Mouse (Mus musculus) brain, adult 2 months (tissue): ENCODE measurements around the gene Vsnl1.
A peak's percentile ranks its signal among the peaks of the same experiment; 100 is the strongest.

Source experiments
- DNase-seq: peaks from one replicate; pipeline ENCODE4 v3.0.0; 2011; ENCODE audit warnings: low read depth, low spot score

Vsnl1 gene

DNA sequence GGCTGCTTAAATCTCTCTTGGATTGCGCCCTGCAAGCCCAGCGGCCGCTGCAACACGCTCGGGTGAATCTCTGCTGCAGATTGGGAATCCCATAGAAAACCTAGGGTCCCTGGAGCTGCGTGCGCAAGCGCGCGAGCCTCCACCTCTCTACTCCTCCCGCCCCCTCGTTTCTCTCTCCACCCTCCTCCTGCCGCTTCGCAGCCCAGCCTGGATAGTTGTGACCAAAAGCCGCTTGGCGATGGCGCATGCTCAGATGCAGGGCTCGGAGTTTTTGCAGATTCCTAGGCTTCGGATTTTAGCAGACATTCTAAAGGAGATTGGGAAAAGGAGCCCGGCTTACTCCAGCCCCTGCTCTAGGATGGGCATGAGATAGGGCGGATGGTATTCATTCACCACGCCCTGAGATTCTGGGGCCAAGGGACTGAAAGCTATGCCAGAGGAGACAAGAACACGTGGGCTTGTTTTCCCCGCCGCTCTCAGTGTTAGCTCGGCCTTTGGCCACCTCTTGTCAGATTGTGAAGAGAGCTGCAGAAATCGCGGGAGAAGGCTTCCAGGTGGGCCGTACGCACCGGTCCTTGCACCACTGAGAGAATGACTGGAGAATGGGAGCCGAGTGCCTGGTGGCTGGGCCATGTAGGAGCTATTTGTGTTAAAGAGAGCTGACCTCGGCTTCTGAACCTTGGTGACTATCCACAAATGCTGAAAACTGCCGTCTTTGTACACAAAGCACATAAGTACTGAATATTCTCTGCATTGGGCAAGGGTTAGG lies at the start of gene Vsnl1:
Gene Vsnl1 (minus strand): TSS at position 117 of the 769 bp plus-strand sequence.
- DNase-seq = peak; percentile 98

DNA sequence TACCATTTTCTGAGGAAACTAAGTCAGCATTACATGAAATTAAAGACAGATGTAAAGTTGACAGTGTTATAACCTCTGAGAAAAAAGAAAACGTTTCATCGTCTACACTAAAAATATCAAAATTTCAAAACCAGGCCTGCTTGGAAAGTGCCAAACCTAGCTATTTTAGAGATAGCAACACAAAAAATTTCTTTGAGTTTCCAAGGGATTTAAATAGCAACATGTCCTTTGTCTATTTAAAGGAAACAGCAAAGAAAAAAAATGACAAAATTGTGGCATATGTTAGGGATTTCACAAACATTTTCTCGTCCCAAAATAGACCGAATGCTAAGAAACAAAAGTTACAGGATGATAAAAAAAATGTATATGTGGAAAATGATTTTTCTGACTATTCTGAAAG lies 20.2 kb upstream of the Vsnl1 start:
- peak; percentile 65 for DNase-seq

DNA sequence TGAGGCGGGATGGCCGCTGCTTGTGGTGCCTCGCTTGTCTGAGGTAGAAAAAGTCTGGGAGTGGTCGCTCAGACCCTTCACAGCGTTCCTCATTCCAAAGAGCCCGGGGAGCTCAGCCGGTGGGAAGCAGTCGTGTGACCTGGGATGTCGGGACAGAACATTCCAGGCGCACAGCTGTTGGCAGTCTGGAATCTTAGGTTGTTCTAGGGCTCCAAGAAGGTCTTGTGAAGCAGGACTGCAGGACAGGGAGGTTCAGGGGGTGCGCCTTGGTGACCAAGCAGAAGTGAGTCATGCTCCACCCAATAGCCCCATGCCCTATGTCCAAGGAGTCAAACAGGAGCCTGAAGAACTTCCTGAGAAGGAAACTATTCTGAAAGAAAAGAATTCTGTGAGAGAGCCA lies 19.8 kb upstream of the Vsnl1 start:
- peak; percentile 28 for DNase-seq

DNA sequence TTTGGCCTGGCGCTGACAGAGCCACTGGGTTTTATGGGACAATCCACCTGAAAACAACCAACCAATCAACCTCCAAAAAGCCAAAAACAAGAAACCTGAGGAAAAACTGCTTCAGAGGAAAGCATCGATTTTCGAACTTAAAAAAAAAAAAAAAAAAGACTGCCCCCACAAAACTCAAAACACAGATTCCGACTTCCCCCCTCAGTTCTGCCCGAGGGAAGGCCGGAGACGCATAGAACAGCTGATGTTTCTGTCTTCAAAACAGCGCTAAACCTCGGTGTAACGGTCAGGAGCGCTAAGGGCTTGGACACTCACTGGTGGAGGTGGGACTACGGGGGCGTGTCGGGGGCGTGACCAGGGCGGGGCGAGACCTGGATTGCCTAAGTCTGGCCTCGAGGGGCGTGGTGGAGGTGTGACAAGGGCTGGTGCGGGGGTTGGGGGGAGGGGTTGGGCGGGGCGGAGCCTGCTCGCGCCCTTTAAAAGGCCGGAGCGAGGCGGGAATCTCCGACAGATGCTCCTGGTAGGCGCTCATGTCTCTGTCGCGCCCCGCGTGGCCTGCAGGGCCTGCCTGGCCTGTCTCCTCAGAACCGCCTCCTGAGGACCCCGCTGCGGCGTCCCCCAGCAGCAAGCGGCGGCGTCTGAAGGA lies 19.3 kb upstream of the Vsnl1 start, which contains the start of gene Rad51ap2:
Gene Rad51ap2 (plus strand): TSS at position 531 of the 646 bp plus-strand sequence.
- peak; percentile 97 for DNase-seq

DNA sequence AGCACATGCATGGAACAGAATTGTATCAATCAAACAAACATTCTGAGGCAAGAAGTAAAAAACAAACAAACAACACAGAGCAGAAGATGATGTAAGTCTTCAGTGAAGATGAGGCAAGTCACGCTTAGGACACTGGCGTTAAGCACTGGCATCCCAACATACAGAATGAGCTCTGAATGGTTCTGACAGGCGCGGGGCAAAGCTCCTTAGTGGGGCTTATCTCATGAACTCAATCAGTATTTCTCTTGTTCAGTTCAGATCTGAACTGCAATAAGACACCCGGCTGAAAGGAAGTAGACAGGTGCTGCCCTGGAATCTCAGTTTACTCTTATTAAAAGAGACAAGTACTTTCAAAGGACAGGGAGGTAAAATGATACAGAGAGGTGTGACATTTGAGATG lies 17.7 kb upstream of the Vsnl1 start:
- no peak for DNase-seq

DNA sequence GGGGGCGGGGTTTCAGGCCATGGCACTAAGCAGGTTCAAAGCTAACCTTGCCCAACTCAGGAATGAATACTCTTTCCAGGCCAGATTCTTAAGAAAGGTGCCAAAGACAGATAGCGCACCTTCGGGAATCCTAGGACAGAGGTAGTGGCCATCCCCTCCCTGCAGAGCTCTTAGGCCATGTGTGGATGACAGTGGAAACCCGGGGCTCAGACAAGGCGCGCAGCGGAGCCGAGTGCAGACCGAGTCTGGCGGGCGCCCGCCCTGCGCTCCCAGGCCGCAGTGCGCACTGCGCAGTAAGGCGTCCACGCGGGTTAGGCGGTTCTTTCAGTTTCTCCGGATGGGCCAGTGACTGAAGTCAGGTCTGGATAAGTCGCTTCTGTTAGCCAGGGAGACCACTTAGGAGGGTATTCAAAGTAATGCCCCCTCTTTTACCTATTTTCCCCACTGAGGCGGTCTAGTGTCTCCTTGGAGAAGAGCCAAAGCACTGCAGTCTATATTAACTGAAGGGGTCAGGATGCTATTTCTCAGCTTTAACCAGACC lies 1.6 kb upstream of the Vsnl1 start:
- DNase-seq = peak; percentile 32

DNA sequence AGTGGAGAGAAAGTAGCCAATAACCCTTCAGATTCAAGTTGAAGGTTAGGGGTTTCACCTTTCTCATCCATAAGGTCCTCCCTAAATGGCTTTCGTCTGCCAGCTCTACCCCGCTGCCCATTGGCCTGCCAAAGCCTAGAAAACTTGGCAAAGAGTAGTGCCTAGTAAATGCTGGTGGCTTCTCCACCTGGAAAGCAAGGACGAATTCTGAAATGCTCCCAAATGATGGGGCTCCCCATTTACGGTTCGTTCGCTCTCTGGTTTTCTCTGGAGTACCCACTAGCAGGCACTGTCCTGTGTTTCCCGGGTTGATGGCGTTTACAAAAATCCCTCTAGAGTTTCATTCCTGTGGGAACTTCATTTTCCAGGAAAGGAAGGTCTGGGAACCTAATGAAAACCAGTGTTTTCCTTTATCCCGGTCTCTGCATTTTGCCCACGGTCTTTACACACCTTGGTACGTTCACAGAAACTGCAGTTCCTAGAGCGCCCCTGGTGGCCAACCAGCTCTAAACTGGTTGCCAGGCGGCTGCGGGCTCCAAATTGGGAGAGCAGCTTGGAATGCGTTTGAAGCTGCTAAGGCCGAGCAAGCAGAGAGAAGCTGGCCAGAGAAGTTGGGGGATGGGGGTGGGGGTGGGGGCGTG lies 973 bp upstream of the Vsnl1 start:
- DNase-seq = peak; percentile 95

DNA sequence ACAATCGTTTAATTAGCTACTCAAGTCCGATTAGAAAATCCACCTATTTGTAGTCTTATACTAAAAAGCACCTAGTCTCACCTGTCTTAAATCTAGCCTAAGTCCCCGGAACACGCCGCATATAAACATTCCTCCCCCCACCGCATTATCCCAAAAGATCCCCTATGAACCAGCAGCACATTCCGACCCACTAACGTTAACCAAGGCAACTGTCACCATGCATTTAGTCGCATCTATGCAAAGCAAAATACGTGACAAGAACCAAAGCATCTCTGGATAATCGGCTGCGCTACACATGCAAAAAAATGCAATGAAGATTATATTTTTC lies 426 bp downstream of the Vsnl1 start:
- DNase-seq = peak; percentile 53

DNA sequence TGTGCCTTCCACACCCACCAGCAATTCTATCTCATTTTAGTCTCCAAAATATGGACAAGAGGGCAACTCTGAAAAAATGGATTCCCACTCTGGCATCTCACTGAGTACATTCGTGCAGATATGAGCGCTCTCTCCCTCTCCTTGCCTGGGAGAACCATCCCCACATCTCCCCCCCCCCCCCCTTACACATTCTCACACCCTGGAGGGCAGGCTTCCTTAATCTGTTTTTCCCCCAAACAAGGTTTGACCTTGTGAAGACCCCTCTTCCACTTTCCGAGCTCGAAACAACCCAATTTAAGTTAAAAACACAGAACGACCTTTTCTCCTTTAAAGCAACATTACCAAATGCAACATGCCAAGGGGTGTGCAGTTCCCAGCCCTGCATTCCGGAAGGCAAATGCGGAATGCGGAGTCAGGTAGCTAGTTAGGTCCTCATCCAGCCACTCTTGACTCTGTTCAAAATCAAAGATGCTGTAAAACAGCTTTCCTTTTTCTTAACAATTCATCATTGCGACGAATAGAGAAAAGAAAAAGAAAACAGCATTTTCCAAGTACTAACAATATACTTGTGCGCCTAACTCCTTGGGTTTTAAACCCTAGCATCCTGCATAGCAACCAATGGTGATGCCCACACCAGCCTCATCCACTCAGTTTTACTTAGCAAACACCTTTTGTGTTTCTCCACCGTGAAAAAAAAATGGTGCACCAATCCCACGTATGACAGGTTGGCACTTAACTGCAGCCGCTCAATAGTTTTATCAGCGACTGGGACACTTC lies 979 bp downstream of the Vsnl1 start:
- peak; percentile 74 for DNase-seq

DNA sequence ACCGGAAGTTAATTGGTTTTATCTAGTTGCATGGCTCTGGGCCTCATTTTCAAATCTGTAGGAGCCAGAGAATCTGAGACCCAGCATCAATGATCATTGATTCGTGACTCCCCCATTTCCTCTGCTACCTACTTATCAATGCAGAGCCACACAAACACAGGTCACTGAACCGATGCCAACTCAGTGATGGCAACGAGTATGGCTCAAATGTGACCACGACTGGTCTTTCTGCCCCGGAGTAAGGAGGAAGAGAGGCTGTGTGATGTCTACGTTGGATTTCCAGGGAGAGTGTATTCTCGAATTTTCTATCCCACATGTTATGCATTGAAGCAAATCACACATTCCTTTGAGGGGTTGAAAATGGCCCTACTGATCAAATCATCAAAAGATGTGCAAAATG lies 2.0 kb downstream of the Vsnl1 start:
- peak; percentile 51 for DNase-seq

DNA sequence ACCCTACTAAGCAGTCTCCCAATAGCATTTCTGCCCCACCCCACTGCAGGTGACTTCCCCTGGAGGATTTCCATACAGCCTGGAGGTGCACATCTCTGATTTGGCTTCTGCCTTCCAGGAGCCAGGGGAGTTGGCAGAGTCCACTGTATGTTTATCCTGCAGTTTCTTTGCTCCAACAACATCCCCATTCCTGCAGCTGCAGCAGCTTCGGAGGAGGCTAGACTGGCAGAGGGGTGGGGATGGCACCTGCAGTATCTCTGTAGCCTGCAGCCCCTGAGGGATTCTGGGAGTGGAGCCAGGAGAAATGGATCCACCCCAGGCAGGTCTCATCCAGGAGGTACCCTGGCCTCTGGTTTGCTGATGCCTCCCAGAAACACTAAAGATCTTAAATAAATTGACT lies 2.7 kb downstream of the Vsnl1 start:
- peak; percentile 68 for DNase-seq

DNA sequence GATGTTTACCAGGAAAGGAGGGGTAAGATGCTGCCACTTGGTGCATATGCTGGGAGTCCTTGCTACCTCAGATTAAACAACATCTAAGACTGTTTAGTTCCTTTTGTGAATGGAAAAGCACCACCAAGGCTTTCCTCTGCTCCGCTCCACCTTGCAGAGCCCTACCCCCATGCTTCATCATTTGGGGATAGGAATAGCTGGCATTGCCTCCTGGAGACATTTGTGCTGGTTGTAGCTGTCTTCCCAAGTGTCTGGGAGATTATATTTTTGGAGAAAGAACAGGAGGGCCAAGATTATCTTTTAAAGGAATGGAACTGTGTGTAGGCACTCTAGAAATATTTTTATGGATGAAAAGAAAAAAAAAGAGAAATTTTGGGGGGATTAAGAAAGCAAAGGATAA lies 3.3 kb downstream of the Vsnl1 start:
- peak; percentile 81 for DNase-seq

DNA sequence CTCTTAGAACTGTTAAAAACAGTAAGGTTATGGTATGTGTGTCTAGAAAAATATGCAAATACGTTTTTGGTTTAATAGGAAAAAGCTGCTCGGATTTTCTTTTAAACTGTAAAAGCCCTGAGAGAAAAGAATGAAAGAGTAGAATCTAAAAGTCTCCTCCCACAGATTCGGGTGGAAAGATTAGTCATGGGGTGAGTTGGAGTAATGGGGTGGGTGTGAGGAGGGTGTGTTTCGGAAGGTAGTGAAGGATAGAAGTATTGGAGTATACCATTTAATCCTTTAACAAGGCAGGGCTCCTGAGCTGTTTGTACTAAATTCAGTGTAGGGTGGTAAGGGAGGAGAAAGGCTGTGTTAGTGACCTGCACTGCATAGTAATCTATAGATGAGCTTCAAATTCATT lies 9.0 kb downstream of the Vsnl1 start:
- DNase-seq = peak; percentile 73

DNA sequence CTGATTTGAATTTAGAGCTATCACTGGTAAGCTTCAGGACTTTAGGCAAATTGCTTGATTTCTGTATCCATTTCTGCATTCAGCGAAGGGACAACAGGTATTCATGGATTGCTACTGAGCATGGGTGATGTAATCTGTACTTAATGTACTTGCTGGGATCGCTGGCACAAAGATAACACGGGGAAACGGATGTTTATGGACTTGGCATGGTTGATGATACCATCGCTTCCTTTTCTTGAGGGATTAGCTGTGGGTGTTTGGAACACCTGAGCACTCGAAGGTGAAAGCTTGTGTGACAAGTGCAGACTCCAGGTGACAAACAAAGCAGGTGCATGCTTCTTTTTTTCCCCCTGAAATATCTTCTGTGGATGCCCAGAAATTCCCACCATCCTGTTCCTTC lies 18.3 kb downstream of the Vsnl1 start:
- peak; percentile 58 for DNase-seq

DNA sequence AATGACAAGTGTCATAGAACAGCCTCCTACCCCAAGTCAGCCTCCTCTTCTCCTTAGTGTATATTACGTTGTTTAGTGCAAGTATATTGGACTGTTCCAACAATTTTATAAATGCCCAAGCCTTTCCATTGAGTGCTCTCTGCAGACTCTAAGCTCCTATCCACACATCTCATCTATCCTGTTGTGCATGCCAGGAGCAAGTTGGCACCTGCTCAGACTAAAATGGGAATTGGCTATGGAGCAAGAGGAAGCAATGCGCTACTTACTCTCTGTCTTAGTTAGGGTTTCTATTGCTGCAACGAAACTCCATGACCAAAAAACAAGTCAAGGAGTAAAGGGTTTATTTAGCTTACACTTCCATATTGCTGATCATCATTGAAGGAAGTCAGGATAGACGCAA lies 28.7 kb downstream of the Vsnl1 start:
- peak; percentile 87 for DNase-seq

DNA sequence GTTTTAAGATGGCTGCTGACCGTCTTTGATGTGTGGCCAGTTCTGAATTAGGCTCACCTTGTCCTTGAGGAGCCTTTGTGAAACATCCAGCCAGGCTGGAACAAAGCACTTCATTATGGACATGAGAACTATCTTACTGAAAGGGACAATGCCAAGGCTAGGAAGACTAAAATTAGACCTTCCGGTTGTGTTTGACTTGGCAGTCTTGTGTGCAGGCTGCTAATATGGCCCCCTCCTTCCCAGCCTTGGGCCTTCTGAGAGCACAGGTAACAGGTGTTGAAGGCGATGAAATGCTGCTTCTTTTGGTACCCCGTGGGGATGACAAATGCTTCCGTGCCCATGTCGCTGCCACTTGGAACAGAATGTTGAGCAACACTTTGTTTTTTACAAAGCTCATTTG lies 37.6 kb downstream of the Vsnl1 start:
- peak; percentile 97 for DNase-seq

DNA sequence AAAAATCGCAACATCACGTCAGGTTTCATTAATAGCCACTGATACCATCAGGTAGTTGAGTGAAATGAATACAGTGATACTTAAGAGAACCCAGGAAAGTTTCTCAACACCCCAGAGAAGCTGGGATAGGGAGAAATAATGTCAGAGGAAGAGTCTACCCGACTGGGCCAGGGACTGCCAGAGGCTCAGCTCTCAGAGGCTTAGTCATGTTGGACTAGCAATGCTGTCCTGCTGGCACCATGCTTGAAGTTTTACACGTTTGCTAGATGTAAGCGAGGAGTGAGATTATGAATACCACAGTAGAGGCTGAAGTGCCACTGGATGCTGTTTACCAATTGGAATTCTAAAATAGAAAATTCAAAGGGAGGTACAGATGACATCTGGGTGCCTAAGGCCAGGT lies 39.4 kb downstream of the Vsnl1 start:
- peak; percentile 63 for DNase-seq

DNA sequence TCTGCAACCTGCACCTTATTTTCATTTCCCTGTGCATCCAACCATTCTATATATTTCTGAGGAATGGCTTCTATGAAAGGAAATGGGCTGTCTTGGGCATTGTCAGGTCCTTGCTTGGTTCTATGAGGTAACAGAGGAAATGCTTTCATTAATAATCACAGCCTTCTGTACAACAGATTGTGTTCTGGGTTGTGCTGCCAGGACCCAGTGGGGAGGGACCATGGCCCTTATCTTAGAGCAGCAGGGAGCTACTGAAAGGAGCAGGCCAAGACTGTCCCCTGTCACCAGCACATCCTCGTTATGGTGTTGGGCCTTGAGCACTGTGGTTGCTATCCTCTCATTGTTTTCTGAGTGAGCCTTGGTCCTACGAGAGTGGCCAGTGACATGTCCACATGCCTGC lies 40.9 kb downstream of the Vsnl1 start:
- peak; percentile 96 for DNase-seq

DNA sequence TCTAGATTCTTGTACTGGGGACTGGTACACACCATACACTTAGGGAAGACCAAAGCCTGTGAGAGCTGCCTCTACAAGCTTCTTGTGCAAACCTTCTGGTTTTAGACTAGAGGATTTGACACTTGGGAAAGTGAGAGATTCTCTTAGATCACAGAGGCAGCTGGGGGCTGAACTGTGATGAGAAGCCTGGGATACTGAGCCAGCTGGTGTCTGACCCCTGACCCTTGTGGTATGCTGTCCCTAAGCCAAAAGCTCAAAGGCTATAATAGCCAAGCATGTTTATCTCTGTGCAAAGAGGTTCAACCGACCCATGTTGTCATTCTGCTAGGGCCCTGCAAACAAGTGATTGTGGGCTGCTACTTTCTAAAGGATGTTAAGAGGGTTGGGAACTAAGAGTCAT lies 43.9 kb downstream of the Vsnl1 start:
- DNase-seq = no peak

DNA sequence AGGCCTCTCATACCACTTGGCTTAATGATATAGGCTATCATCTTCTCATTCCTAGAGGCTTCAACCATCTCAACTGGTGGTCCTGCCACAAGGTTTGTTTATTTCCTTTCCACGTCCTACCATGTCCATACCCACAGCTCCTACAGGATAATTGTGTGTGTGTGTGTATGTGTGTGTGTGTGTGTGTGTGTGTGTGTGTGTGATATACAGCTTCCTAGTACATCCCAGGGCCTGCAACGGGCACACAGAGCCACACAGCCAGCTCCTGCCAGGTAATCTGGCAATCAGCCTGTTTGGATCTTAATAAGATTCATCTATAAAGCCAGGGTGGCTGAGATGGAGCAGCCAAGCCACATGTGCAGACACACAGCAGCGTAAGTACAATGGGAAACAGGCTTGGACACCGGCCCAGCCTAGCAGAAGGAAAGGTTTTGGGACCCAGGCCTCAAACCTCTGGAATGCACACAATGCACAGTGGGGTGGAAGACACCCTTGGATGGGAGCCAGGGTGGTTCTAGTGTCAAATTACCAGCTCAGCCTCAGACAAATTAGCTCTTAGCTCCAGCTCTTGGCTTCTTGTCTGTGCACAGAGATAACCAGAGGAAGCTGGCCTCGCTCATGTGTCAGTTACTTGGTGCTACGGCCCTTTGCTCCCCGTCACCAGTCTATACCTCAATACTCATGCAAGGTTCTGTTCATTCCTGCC lies 45.0 kb downstream of the Vsnl1 start:
- DNase-seq = peak; percentile 75

DNA sequence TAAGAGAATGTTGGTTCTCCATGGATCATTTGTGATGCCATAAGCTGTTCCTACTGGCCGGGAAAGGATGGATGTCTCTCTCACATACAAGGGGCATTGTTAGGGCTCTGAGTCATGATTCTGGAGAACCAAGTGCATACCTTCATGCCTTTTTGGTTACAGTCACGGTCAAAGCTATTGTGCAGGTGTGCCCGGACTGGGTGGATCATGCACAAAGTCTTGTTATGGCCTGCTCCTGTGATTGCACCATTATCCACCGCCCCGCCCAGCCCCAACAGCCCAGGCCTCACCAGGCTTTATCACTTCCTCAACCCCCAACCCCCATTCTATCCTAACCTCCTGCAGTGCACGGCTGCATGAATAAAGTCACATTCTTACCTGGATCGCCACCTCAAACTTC lies 47.3 kb downstream of the Vsnl1 start:
- DNase-seq = no peak
